Mouse (Mus musculus) intestine, postnatal 0 days (tissue): ENCODE results near the gene B4galnt2. TPM values are rescaled to one million over a fixed set of nuclear protein-coding genes. Genes with fewer than 3 reads are reported as not detected.
A peak's percentile ranks its signal among the peaks of the same experiment; 100 is the strongest.
"Not testable (repeated sequence)": the region's sequence is repeated elsewhere in the genome, so short reads cannot be mapped to it uniquely, and the experiment has no call there.

Experiments
- ATAC-seq: fragments of 200-750 bp; cut with Nextera tagmentation; 2 replicates; pipeline ENCODE4 v1.8.0; 2017; ENCODE audit warnings: mild to moderate bottlenecking, moderate TSS enrichment, moderate library complexity
- H3K27ac ChIP-seq: fragments of 300-500 bp; sonication (generic); 2 replicates; pipeline ENCODE4 v1.5.1; 2014; ENCODE audit warnings: mild to moderate bottlenecking, low read depth, low read length, moderate library complexity
- H3K27me3 ChIP-seq: fragments of 300-500 bp; sonication (generic); replicated peaks from 2 replicates; pipeline ENCODE4 v1.6.1; 2014; ENCODE audit warnings: low read length, mixed read lengths; ENCODE audit not compliant: control insufficient read depth, insufficient read depth
- H3K36me3 ChIP-seq: fragments of 300-500 bp; sonication (generic); 2 replicates; pipeline ENCODE4 v1.6.1; 2014; ENCODE audit warnings: mild to moderate bottlenecking, moderate library complexity; ENCODE audit not compliant: control insufficient read depth, insufficient read depth
- H3K4me1 ChIP-seq: fragments of 300-500 bp; sonication (generic); replicated peaks from 2 replicates; pipeline ENCODE4 v1.6.1; 2014; ENCODE audit warnings: antibody characterized with exemption, low read length, mixed read lengths; ENCODE audit not compliant: control insufficient read depth, insufficient read depth
- H3K4me2 ChIP-seq: fragments of 300-500 bp; sonication (generic); replicated peaks from 2 replicates; pipeline ENCODE4 v1.6.1; 2014; ENCODE audit warnings: low read depth, mild to moderate bottlenecking, moderate library complexity
- H3K4me3 ChIP-seq: fragments of 300-500 bp; sonication (generic); 2 replicates; pipeline ENCODE4 v1.5.1; 2014; ENCODE audit warnings: low read depth, low read length
- H3K9ac ChIP-seq: fragments of 300-500 bp; sonication (generic); 2 replicates; pipeline ENCODE4 v1.6.1; 2014; ENCODE audit warnings: mild to moderate bottlenecking, low read depth, low read length
- H3K9me3 ChIP-seq: fragments of 300-500 bp; sonication (generic); 2 replicates; pipeline ENCODE4 v1.6.1; 2016; ENCODE audit warnings: mixed run types; ENCODE audit not compliant: control insufficient read depth
- CTCF ChIP-seq: sonication (generic); IDR thresholded peaks from 2 replicates; pipeline ENCODE4 v1.5.1; 2016; ENCODE audit warnings: low read depth, mild to moderate bottlenecking, control low read depth, antibody characterized with exemption, moderate library complexity
- WGBS: fragments of 180-500 bp; shearing (Covaris S2); extraction: QIAGEN DNeasy Blood & Tissue Kit; methylation state at CpG from one replicate; pipeline ENCODE4 v1.1.7; 2014; 5-methylcytosine and 5-hydroxymethylcytosine counted together
- polyA plus RNA-seq: library from polyadenylated mRNA; unstranded; fragments of >200 nt; fragmentation: Nextera tagmentation; extraction: Ambion mirVana; gene quantifications from 2 replicates; pipeline ENCODE4 v1.2.1, GENCODE M21; 2015

Gene B4galnt2
- polyA plus RNA-seq, 1 experiment from 2014 or later, result 21.1 TPM

DNA sequence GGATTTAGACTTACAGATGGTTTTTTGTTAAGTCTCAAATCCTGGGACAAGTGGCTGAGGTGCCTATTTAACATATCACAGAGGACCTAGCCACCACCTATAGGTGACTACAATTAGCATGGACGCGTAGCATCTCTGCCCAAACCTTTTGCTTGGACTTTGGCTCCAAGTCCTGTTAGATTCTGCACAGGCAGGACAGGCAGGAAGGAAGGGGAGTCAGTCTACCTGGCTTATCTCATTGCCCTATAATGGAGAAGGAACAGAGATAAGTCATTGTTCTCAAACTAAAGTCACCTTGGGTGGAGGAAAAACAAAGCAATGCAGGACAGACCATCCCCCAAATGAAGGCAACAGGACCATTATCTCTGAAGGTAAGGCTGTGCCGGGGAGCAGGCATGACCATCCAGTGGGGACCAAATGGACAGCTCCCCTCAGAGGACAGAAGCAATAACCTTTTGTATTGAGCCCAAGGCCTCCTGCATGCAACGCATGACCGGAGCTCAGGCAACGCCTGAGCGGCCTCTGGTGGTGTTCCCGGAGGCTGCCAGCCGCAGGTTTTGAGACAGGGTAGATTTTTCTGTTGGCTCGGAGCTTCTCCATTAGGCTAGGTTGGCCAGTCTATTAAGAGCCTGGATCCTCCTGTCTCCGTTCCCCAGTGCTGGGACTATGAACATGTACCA, 25.3 kb upstream of the B4galnt2 start:
- WGBS, result 23% methylated on average over 11 of the region's 11 CpGs
- Histone ChIP-seq H3K27ac (no peak overlapping the region), H3K9ac (no peak overlapping the region), H3K36me3 (no peaks in the 10 kb centered on the region), H3K4me3 (no peak overlapping the region; the same call in 1 of the 2 replicates), H3K27me3 (no peaks in the 10 kb centered on the region), H3K9me3 (no peaks in the 10 kb centered on the region), H3K4me1 (no peaks in the 10 kb centered on the region), H3K4me2 (0 out of 2 replicates have a peak overlapping the region, but pooled peaks have one; percentile 2)
- peak; percentile 76 for ATAC-seq
- peak; percentile 78 for TF ChIP-seq CTCF

GRCm38 (mm10) chr11:95936409-95936808, 21.7 kb upstream of the B4galnt2 start:
- no peak overlapping the region for H3K4me3 ChIP-seq
- H3K27ac ChIP-seq, result no peak overlapping the region
- no peak overlapping the region for H3K9ac ChIP-seq
- no peaks in the 10 kb centered on the region for H3K9me3 ChIP-seq
- WGBS, result 60% methylated on average over 6 of the region's 6 CpGs
- H3K36me3 ChIP-seq, result no peaks in the 10 kb centered on the region
- no peak overlapping the region for H3K4me2 ChIP-seq
- TF ChIP-seq CTCF, result no peak
- ATAC-seq, result no peak
- H3K27me3 ChIP-seq, result no peaks in the 10 kb centered on the region
- no peaks in the 10 kb centered on the region for H3K4me1 ChIP-seq

DNA sequence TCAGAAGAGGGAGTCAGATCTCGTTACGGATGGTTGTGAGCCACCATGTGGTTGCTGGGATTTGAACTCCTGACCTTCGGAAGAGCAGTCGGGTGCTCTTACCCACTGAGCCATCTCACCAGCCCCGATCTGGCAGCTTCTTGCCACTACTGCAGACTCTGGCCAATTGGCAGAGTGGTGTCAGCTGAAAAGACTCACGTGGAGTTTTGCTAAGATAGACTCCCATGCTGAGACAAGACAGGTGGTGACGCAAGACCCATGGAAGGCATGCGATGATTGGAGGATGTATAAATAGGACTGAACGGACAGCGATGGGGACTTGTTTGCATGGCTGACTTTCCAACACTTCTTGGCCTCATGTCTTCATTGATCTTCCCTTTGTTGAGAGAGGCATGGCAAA, 17.5 kb upstream of the B4galnt2 start:
- not testable (repeated sequence) for H3K27me3 ChIP-seq, H3K36me3 ChIP-seq, H3K4me3 ChIP-seq, H3K9me3 ChIP-seq, H3K4me1 ChIP-seq, H3K27ac ChIP-seq, ATAC-seq, H3K9ac ChIP-seq, H3K4me2 ChIP-seq
- WGBS, result 80% methylated on average over 8 of the region's 10 CpGs

GRCm38 (mm10) chr11:95926398-95926797, 11.7 kb upstream of the B4galnt2 start:
- H3K4me3 ChIP-seq, result no peak overlapping the region
- 62% methylated on average over 4 of the region's 4 CpGs for WGBS
- no peaks in the 10 kb centered on the region for H3K36me3 ChIP-seq
- TF ChIP-seq CTCF, result peak; percentile 70
- ATAC-seq, result peak; percentile 44
- H3K4me1 ChIP-seq, result no peaks in the 10 kb centered on the region
- H3K4me2 ChIP-seq, result 0 out of 2 replicates have a peak overlapping the region, but pooled peaks have one; percentile 10
- H3K27me3 ChIP-seq, result no peaks in the 10 kb centered on the region
- H3K27ac ChIP-seq, result peak overlapping the region; percentile 58; the same call in 1 of the 2 replicates
- no peak overlapping the region for H3K9ac ChIP-seq
- H3K9me3 ChIP-seq, result 0 out of 2 replicates have a peak, but pooled peaks cover 5% of the 10 kb centered on the region

DNA sequence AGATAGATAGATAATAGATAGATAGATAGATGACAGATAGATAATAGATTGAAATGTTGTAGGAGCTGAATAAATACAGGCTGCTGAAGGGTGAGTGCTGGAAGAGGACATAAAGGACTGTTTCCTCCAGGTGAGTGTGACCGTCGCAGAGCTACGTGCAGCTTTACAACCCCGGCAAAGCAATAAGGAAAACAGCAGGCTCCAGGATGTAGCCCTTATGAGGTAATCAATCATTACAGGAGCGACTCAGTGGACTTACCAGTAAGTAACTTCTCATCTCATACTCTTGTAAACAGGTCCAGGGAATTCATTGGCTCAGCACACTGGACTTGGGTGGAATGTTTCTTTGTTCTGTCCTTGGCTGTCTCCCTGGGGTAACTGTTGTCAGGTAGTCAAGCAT, 11.3 kb upstream of the B4galnt2 start:
- 33% methylated on average over 5 of the region's 5 CpGs for WGBS

DNA sequence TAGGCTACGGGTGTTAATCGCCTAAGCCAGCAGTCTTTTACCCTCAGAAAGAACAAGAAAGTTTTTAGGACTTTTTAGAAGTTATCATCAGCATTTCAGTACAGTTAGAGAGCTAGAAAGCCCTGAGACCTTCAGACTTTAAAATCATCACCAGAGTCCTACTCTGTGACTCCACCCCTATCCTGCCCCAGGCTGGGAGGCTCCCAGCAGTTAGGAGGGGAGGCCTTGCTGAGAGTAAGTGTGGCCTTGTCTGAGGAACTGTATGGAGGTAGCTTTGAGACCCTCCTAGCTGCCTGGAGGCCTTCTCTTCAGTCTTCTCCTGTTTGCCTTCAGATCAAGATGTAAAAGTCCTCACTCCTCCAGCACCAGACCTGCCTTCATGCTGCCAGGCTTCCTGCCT, 9.5 kb upstream of the B4galnt2 start:
- 0 out of 2 replicates have a peak, but pooled peaks cover 5% of the 10 kb centered on the region for H3K9me3 ChIP-seq
- no peak overlapping the region for H3K9ac ChIP-seq
- no peak for TF ChIP-seq CTCF
- no peak for ATAC-seq
- H3K4me1 ChIP-seq, result no peaks in the 10 kb centered on the region
- H3K4me3 ChIP-seq, result no peak overlapping the region
- peak overlapping the region; percentile 30; the same call in 1 of the 2 replicates for H3K4me2 ChIP-seq
- H3K36me3 ChIP-seq, result no peaks in the 10 kb centered on the region
- 15% methylated on average over 2 of the region's 2 CpGs for WGBS
- no peaks in the 10 kb centered on the region for H3K27me3 ChIP-seq
- peak overlapping the region; percentile 78 for H3K27ac ChIP-seq

More for the DNA sequence above, 11.3 kb upstream of the B4galnt2 start:
- 0 out of 2 replicates have a peak, but pooled peaks cover 5% of the 10 kb centered on the region for H3K9me3 ChIP-seq
- peak overlapping the region; percentile 58; the same call in 1 of the 2 replicates for H3K27ac ChIP-seq
- H3K36me3 ChIP-seq, result no peaks in the 10 kb centered on the region
- H3K4me2 ChIP-seq, result 0 out of 2 replicates have a peak overlapping the region, but pooled peaks have one; percentile 10
- no peak for TF ChIP-seq CTCF
- H3K4me1 ChIP-seq, result no peaks in the 10 kb centered on the region
- no peak overlapping the region for H3K4me3 ChIP-seq
- H3K9ac ChIP-seq, result no peak overlapping the region
- peak; percentile 85 for ATAC-seq
- H3K27me3 ChIP-seq, result no peaks in the 10 kb centered on the region

DNA sequence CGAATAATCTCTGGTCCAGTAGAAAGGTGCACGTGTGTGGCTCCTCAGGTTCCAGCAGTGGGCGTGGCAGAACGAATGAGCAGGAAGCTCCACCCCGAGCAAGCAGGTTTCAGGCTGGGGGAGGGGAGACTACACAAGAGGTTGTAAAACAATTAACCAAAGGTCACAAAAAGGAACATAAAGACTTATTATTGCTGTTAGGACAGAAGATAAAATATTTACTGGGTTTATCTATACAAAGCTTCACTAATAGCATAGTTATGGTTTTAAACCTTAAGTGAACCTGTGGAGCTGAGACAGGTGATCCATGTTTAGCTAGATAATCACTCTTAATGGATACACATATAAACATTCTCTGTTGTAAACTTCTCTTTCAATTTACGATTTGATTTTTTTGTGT, 8.8 kb upstream of the B4galnt2 start:
- not testable (repeated sequence) for H3K4me3 ChIP-seq, H3K9ac ChIP-seq, H3K27me3 ChIP-seq, H3K9me3 ChIP-seq, H3K4me1 ChIP-seq, H3K36me3 ChIP-seq, H3K27ac ChIP-seq
- WGBS, result under 1% methylated on average over 4 of the region's 6 CpGs
- peak; percentile 73 for ATAC-seq
- 0 out of 2 replicates have a peak overlapping the region, but pooled peaks have one; percentile 30 for H3K4me2 ChIP-seq
